Mouse (Mus musculus) olfactory bulb, adult 2 months (tissue): Measurements from ENCODE around the gene Sema3a.

Experiments used
- CTCF ChIP-seq: fragments of 200-500 bp; IDR thresholded peaks from 2 replicates; pipeline ENCODE4 v1.5.1; 2012; ENCODE audit warnings: low read depth, mild to moderate bottlenecking, low read length, moderate library complexity; ENCODE audit not compliant: insufficient read depth
- POLR2A ChIP-seq: fragments of 200-500 bp; IDR thresholded peaks from 2 replicates; pipeline ENCODE4 v1.6.1; 2012; ENCODE audit warnings: mild to moderate bottlenecking, low read depth, low read length, moderate library complexity; ENCODE audit not compliant: insufficient read depth

DNA sequence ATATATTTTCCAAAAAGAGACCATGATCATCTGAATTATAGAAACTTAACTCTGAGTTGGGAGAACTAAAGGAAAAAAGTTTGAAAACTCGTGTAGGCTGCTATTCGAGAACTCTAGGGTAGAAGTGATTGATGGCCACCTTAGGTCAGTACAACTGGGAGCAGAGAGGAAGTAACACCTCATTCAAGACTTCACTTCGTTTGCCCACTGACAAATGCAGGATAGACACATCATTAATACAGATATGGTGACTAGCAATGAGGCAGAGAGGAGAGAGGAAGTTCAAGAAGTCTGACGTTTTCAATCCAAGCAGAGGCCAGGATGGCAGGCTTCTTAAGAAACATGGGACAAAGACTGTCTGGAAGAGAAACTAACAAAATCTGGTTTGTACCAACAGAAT, 233.6 kb downstream of the Sema3a start:
- TF ChIP-seq CTCF = no peak
- TF ChIP-seq POLR2A = no peak
